Mouse (Mus musculus): Measurements from ENCODE around the gene Zfp882.

DNA sequence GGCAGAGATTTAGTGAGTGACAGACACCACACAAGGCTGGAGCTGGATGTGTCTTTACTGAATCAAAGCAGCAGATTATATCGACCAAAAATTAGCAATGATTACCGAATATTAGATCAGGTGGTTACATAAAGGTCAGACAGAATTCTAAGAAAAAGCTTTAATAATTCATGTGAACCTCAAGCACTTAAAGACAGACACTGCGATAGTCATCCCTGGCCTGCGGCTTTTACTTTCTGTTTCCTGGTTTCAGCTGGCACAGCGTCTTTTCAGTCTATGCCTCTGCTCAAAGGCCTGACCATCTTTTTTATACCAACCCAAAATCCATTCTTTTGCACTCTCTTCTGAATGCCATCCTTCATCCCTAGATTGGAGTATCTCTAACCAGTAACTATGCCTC lies 40.2 kb downstream of the Zfp882 start:
- TF ChIP-seq POLR2A (IDR thresholded peaks at IDR 0.05; ENCODE audit: borderline replicate concordance, low read depth, low read length) (no peak), CTCF (IDR thresholded peaks at IDR 0.05; ENCODE audit: low read depth, low read length) (no peak)

All from bone marrow macrophage, adult 2 months (primary cell).